Mouse (Mus musculus) lung, adult 2 months (tissue): ENCODE data around the gene Sorcs3.

Experiments
- CTCF ChIP-seq: fragments of 200-500 bp; IDR thresholded peaks from 2 replicates; pipeline ENCODE4 v1.5.1; 2011; ENCODE audit warnings: mild to moderate bottlenecking, low read length, control low read depth; ENCODE audit not compliant: insufficient read depth
- POLR2A ChIP-seq: fragments of 200-500 bp; IDR thresholded peaks from 2 replicates; pipeline ENCODE4 v1.6.1; 2011; ENCODE audit warnings: low read depth, mild to moderate bottlenecking, control low read depth, low read length, borderline replicate concordance; ENCODE audit errors: extremely low read depth

- TF ChIP-seq POLR2A (no peak), CTCF (no peak)
Observed at GRCm38 (mm10) chr19:48727048-48727447, 521.2 kb downstream of the Sorcs3 start.
